Mouse (Mus musculus) bone marrow, adult 2 months (tissue): ENCODE measurements around the gene Ccdc74a. TPM values are rescaled to one million over a fixed set of nuclear protein-coding genes. Genes with fewer than 3 reads are reported as not detected.

Experiments
- H3K27ac ChIP-seq: fragments of 200-500 bp; 2 replicates; pipeline ENCODE4 v1.5.1; 2012; ENCODE audit warnings: low read depth, mild to moderate bottlenecking, control low read depth, inconsistent platforms, low read length; ENCODE audit not compliant: control insufficient read depth, poor library complexity, insufficient read depth
- H3K4me1 ChIP-seq: fragments of 200-500 bp; 2 replicates; pipeline ENCODE4 v1.6.1; 2011; ENCODE audit warnings: low read length; ENCODE audit not compliant: control insufficient read depth, insufficient read depth
- H3K4me3 ChIP-seq: fragments of 200-500 bp; replicated peaks from 2 replicates; pipeline ENCODE3; 2011; ENCODE audit warnings: mild to moderate bottlenecking, low read depth, low read length, control low read depth; ENCODE audit not compliant: control insufficient read depth
- CTCF ChIP-seq: fragments of 200-500 bp; IDR thresholded peaks from 2 replicates; pipeline ENCODE4 v1.5.1; 2011; ENCODE audit warnings: low read length, control low read depth; ENCODE audit not compliant: control insufficient read depth, insufficient read depth
- POLR2A ChIP-seq: fragments of 200-500 bp; IDR thresholded peaks from 2 replicates; pipeline ENCODE4 v1.6.1; 2011; ENCODE audit warnings: low read depth, mild to moderate bottlenecking, control low read depth, low read length, borderline replicate concordance; ENCODE audit not compliant: control insufficient read depth
- WGBS: fragments of 180-500 bp; shearing (Covaris S2); methylation state at CpG from one replicate; pipeline ENCODE4 v1.1.7; 2018; 5-methylcytosine and 5-hydroxymethylcytosine counted together
- polyA plus RNA-seq: library from polyadenylated mRNA; stranded (reverse); fragments of >200 nt; gene quantifications from 2 replicates; pipeline ENCODE4 v1.2.4, GENCODE M21; 2011; ENCODE audit warnings: low replicate concordance; ENCODE audit not compliant: missing spikeins, insufficient read depth, insufficient read length

Ccdc74a gene
- polyA plus RNA-seq, 1 experiment: 2.4 TPM

GRCm38 (mm10) chr16:17637610-17638009, 8.7 kb upstream of the Ccdc74a start:
- H3K27ac ChIP-seq: peak overlapping the region; percentile 86
- TF ChIP-seq POLR2A (no peak), CTCF (peak; percentile 38; the same call in 1 of the 2 replicates)
- peaks cover 6% of the 10 kb centered on the region for H3K4me1 ChIP-seq
- 73% methylated on average over 2 of the region's 2 CpGs for WGBS
- no peak overlapping the region for H3K4me3 ChIP-seq

- H3K4me1 ChIP-seq: peaks cover 6% of the 10 kb centered on the region
- TF ChIP-seq CTCF (no peak), POLR2A (no peak)
- no peak overlapping the region for H3K4me3 ChIP-seq
- 64% methylated on average over 9 of the region's 9 CpGs for WGBS
- H3K27ac ChIP-seq: peak overlapping the region; percentile 86
Measured at GRCm38 (mm10) chr16:17638036-17638628, 8.1 kb upstream of the Ccdc74a start.

- Histone ChIP-seq H3K27ac (peak overlapping the region; percentile 57; the same call in 1 of the 2 replicates), H3K4me1 (peaks cover 6% of the 10 kb centered on the region), H3K4me3 (no peak overlapping the region)
- TF ChIP-seq CTCF: no peak
- TF ChIP-seq POLR2A: no peak
- WGBS: 92% methylated on average over 3 of the region's 3 CpGs
Measured at GRCm38 (mm10) chr16:17639081-17639480, 7.2 kb upstream of the Ccdc74a start.

DNA sequence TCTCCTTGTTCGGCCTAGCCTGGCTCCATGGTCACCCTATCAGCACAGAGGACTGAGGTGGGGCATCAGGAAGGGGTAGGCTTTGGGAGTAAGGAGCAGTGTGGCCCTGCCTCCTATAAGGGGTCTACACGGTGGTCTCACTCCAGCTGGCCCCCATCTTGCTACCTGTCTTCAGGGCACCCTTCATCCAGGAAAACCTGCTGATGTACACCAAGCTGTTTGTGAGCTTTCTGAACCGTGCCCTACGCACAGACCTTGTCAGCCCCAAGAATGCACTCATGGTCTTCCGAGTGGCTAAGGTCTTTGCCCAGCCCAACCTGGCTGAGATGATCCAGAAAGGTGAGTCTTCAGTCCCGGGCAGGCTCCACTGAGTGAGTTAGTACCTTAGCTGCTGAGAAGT, 6.3 kb upstream of the Ccdc74a start:
- WGBS: 92% methylated on average over 6 of the region's 6 CpGs
- Histone ChIP-seq H3K4me1 (peaks cover 6% of the 10 kb centered on the region), H3K4me3 (no peak overlapping the region), H3K27ac (no peak overlapping the region)
- no peak for TF ChIP-seq POLR2A
- no peak for TF ChIP-seq CTCF

- TF ChIP-seq POLR2A: no peak
- TF ChIP-seq CTCF: no peak
- 91% methylated on average over 9 of the region's 9 CpGs for WGBS
- peaks cover 6% of the 10 kb centered on the region for H3K4me1 ChIP-seq
- no peak overlapping the region for H3K27ac ChIP-seq
- H3K4me3 ChIP-seq: no peak overlapping the region
Measured at GRCm38 (mm10) chr16:17640706-17641105, 5.6 kb upstream of the Ccdc74a start.

DNA sequence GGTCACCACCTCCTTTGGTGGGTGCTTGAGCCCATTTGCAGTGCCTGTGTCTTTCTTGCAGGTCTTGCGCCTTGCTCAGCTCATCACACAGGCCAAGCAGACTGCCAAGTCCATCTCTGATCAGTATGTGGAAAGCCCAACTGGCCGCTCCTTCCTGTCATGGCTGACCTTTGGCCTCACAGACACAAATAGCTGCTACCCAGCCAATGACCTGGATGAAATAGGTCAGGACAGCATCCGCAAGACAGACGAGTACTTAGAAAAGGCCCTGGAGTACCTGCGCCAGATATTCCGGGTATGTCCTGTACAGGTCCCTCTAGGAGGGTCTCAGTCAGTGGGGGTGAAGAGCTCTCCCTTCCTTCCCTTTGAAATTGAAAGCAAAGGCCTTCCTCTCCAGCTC, 5.0 kb upstream of the Ccdc74a start:
- H3K4me1 ChIP-seq: peaks cover 6% of the 10 kb centered on the region
- 89% methylated on average over 6 of the region's 6 CpGs for WGBS
- no peak for TF ChIP-seq POLR2A

GRCm38 (mm10) chr16:17642311-17642710, 4.0 kb upstream of the Ccdc74a start:
- TF ChIP-seq CTCF: no peak
- TF ChIP-seq POLR2A: no peak
- H3K4me1 ChIP-seq: peaks cover 6% of the 10 kb centered on the region
- 92% methylated on average over 8 of the region's 8 CpGs for WGBS
- H3K4me3 ChIP-seq: no peak overlapping the region
- no peak overlapping the region for H3K27ac ChIP-seq

More for the DNA sequence above, 5.0 kb upstream of the Ccdc74a start:
- Histone ChIP-seq H3K4me3 (no peak overlapping the region), H3K27ac (no peak overlapping the region)

GRCm38 (mm10) chr16:17643437-17643990, 2.8 kb upstream of the Ccdc74a start:
- no peak overlapping the region for H3K27ac ChIP-seq

DNA sequence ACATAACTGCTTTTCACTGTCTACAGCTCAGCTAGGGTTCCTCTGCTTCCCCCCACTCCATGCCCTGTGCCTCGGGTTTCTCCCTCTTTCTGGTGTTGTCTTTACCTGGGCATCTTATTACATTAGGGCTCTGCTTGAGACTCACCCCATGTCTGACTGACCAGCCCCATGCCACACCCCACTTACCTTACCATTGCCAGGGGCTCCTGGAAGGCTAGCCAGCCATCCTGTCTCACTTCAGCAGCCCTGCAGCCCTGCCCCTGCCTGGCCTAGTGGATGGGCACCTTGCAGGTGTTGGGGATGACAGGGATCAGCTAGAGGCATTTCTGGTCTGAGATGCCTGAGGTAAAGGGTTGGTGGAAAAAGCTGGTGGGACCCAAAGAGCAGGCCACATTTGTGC, 886 bp downstream of the Ccdc74a start:
- WGBS: 39% methylated on average over 1 of the region's 1 CpGs
- Histone ChIP-seq H3K4me3 (no peak overlapping the region), H3K4me1 (no peaks in the 10 kb centered on the region; the same call in 1 of the 2 replicates), H3K27ac (no peak overlapping the region)
- no peak for TF ChIP-seq CTCF
- TF ChIP-seq POLR2A: no peak

More at GRCm38 (mm10) chr16:17643437-17643990, 2.8 kb upstream of the Ccdc74a start:
- Histone ChIP-seq H3K4me1 (peaks cover 3% of the 10 kb centered on the region), H3K4me3 (no peak overlapping the region)
- no peak for TF ChIP-seq POLR2A
- no peak for TF ChIP-seq CTCF
- WGBS: 69% methylated on average over 4 of the region's 4 CpGs
